In genomic region chr2:147256696-147257095, GRCm38 (mm10) we compare ENCODE assay signal across 8 mouse cellular contexts.
DNase-seq lines count a peak whose midpoint lies in the region; ATAC-seq and TF ChIP-seq lines count a peak whose summit lies in the region.

No protein-coding gene starts in this region.

- intact Hi-C loops in heart, postnatal 14 days (cut with DNase I), result loop anchor here (10.0 kb wide), 1 partner anchor 622 kb away; no protein-coding TSS in a partner anchor

- 18% methylated on average over 6 of the region's 6 CpGs for WGBS in forebrain, embryonic 10.5 days
- WGBS in forebrain, embryonic 15.5 days, result 14% methylated on average over 6 of the region's 6 CpGs
- WGBS in small intestine, adult 2 months, result 21% methylated on average over 6 of the region's 6 CpGs

- peaks cover 4% of the 10 kb centered on the region; the same call in 1 of the 2 replicates for H3K4me1 ChIP-seq in forebrain, embryonic 10.5 days
- no peaks in the 10 kb centered on the region for H3K4me1 ChIP-seq in forebrain, embryonic 15.5 days
- H3K4me1 ChIP-seq in small intestine, adult 2 months (ENCODE audit: control insufficient read depth, insufficient read depth, insufficient read length, low read length), result no peaks in the 10 kb centered on the region

- H3K9me3 ChIP-seq in forebrain, embryonic 10.5 days, result no peaks in the 10 kb centered on the region
- no peaks in the 10 kb centered on the region for H3K9me3 ChIP-seq in forebrain, embryonic 15.5 days

- TF ChIP-seq POLR2A in small intestine, adult 2 months (IDR thresholded peaks at IDR 0.05; ENCODE audit: low read depth, low read length), result no peak

- TF ChIP-seq CTCF in small intestine, adult 2 months (IDR thresholded peaks at IDR 0.05; ENCODE audit: extremely low read depth, insufficient read length, insufficient replicate concordance, low read depth, low read length), result peak; percentile 77; the same call in 1 of the 2 replicates

- H3K4me3 ChIP-seq in forebrain, embryonic 10.5 days, result no peak overlapping the region
- H3K4me3 ChIP-seq in forebrain, embryonic 15.5 days, result no peak overlapping the region
- H3K4me3 ChIP-seq in small intestine, adult 2 months (ENCODE audit: low read depth, low read length), result no peak overlapping the region

- peaks cover 22% of the 10 kb centered on the region for H3K27me3 ChIP-seq in forebrain, embryonic 10.5 days (ENCODE audit: poor library complexity, severe bottlenecking)
- no peaks in the 10 kb centered on the region; the same call in 1 of the 2 replicates for H3K27me3 ChIP-seq in forebrain, embryonic 15.5 days
- H3K27me3 ChIP-seq in small intestine, adult 2 months (ENCODE audit: control insufficient read depth, insufficient read depth, low read length), result no peaks in the 10 kb centered on the region

- peak; percentile 75 for DNase-seq in forebrain, embryonic 10.5 days (ENCODE audit: extremely low spot score, low spot score)
- peak; percentile 80 for DNase-seq in ZHBTc4 (ENCODE audit: low read depth, low spot score)
- DNase-seq in heart, postnatal 14 days, result peak; percentile 65 to 76
- peak; percentile 22 for DNase-seq in layer of hippocampus, adult 9-11 months
- peak; percentile 78 for DNase-seq in lung, postnatal 14 days

- H3K4me2 ChIP-seq in forebrain, embryonic 15.5 days (replicated peaks), result no peak overlapping the region

- no peak overlapping the region for H3K27ac ChIP-seq in forebrain, embryonic 10.5 days
- no peak overlapping the region for H3K27ac ChIP-seq in forebrain, embryonic 15.5 days (replicated peaks)
- no peak overlapping the region for H3K27ac ChIP-seq in small intestine, adult 2 months (ENCODE audit: insufficient read depth, low read depth, low read length)

- no peak for ATAC-seq in forebrain, embryonic 15.5 days (replicated peaks)
- ATAC-seq in common myeloid progenitor, adult 5-6 weeks (replicated peaks; ENCODE audit: low read depth, poor library complexity, severe bottlenecking), result peak; percentile 83

- no peaks in the 10 kb centered on the region for H3K36me3 ChIP-seq in forebrain, embryonic 10.5 days (replicated peaks)
- no peaks in the 10 kb centered on the region for H3K36me3 ChIP-seq in forebrain, embryonic 15.5 days
- no peaks in the 10 kb centered on the region for H3K36me3 ChIP-seq in small intestine, adult 2 months (ENCODE audit: control insufficient read depth, insufficient read depth, low read length)

- H3K9ac ChIP-seq in forebrain, embryonic 15.5 days (replicated peaks), result no peak overlapping the region

Comparison
In these comparisons a context has a peak if more than half of its experiments do, and no peak if none do; other contexts are left out.
1. DNase-seq: peak in every context shown above with its lines; median percentile 80 in ZHBTc4; 78 in lung, postnatal 14 days; 75 in forebrain, embryonic 10.5 days; 70 in heart, postnatal 14 days; 22 in layer of hippocampus, adult 9-11 months.